Mouse (Mus musculus): ENCODE results near the gene H2afz. TPM values are rescaled to one million over a fixed set of nuclear protein-coding genes. Genes with fewer than 3 reads are reported as not detected.

The H2afz gene
- polyA plus RNA-seq, 1 experiment: 2,637 TPM

DNA sequence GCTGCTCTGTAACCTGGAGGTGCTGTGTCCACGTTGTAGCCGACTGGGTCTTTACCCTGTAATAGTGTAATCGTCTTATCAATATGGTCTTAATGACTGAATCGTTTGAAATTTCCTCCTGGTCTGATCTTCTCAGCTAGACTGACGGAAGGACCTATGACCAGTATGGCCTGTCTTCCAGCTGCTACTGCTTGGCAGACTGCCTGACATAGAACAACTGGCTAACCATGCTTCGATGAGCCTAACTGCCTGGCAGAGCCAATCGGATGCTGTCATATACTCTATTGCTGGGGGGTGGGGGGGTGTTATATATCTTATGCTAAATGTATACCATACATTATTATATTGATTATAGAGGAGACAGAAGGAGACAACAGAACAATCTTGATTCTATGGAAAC, 8.2 kb upstream of the H2afz start:
- H3K27me3 ChIP-seq (ENCODE audit: control insufficient read depth, insufficient read depth, insufficient read length): no peaks in the 10 kb centered on the region
- no peaks in the 10 kb centered on the region for H3K36me3 ChIP-seq (ENCODE audit: control insufficient read depth, insufficient read depth)
- H3K79me2 ChIP-seq (ENCODE audit: control insufficient read depth, insufficient read depth): no peaks in the 10 kb centered on the region
- TF ChIP-seq MYOG (IDR thresholded peaks at IDR 0.05; ENCODE audit: control insufficient read depth, extremely low read depth, insufficient read length) (no peak), CEBPB (IDR thresholded peaks at IDR 0.05; ENCODE audit: low read depth) (no peak), MYOD1 (IDR thresholded peaks at IDR 0.05; ENCODE audit: control insufficient read depth, insufficient read length, low read depth) (no peak), FOSL1 (IDR thresholded peaks at IDR 0.05; ENCODE audit: insufficient read depth, low read length, poor library complexity, severe bottlenecking) (no peak), USF1 (IDR thresholded peaks at IDR 0.05; ENCODE audit: low read depth) (no peak), CTCF (IDR thresholded peaks at IDR 0.05; ENCODE audit: control insufficient read depth, insufficient read depth, insufficient read length) (no peak), MAX (IDR thresholded peaks at IDR 0.05) (no peak)
- no peak overlapping the region for H3ac ChIP-seq (ENCODE audit: control insufficient read depth, insufficient read length, low read depth)
- H3K4me3 ChIP-seq (ENCODE audit: insufficient read depth, poor library complexity, severe bottlenecking): no peak overlapping the region
- no peaks in the 10 kb centered on the region for H3K79me3 ChIP-seq (ENCODE audit: low read depth)

DNA sequence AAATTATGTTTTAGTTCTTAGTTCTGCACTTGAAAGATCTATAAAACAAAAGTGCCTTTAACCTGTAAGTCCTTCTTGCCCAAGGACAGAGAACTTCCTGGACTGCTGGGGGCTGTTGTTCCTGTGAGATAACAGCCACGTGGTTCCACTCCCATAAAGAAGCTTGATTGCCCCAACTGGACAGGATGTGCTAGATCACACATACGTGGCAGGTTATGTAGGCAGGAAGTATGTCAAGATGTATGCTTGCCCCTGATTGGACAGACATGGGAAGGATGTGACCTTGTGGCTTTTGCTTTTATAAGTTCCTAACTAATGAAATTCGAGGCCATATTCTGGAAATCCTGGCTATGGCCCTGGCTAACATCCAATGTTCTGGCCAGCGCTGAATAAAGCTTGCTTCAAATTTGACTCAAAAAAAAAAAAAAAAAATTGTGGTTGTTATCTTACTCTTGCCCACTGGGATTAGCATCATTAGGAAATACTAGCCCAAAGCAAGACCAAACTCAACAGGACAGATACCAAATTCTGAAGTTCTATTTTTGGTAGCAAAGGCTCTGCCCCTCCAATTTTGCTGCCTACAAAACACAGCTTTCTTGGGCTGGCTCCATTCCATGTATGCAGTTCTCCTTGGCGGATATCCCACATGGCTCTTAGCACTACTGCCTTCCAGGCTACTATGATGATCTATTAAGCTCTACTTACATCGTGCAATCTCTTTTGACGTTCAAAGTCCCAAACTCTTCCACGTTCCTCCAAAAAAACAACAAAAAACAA, 3.7 kb upstream of the H2afz start:
- H3K79me2 ChIP-seq (ENCODE audit: control insufficient read depth, insufficient read depth): peaks cover 12% of the 10 kb centered on the region
- no peaks in the 10 kb centered on the region for H3K36me3 ChIP-seq (ENCODE audit: control insufficient read depth, insufficient read depth)
- H3K79me3 ChIP-seq (ENCODE audit: low read depth): peaks cover 5% of the 10 kb centered on the region
- H3ac ChIP-seq (ENCODE audit: control insufficient read depth, insufficient read length, low read depth): no peak overlapping the region
- TF ChIP-seq MAX (IDR thresholded peaks at IDR 0.05) (no peak), USF1 (IDR thresholded peaks at IDR 0.05; ENCODE audit: low read depth) (peak; percentile 46)
- H3K27me3 ChIP-seq (ENCODE audit: control insufficient read depth, insufficient read depth, insufficient read length): no peaks in the 10 kb centered on the region
- no peak overlapping the region for H3K4me3 ChIP-seq (ENCODE audit: insufficient read depth, poor library complexity, severe bottlenecking)

DNA sequence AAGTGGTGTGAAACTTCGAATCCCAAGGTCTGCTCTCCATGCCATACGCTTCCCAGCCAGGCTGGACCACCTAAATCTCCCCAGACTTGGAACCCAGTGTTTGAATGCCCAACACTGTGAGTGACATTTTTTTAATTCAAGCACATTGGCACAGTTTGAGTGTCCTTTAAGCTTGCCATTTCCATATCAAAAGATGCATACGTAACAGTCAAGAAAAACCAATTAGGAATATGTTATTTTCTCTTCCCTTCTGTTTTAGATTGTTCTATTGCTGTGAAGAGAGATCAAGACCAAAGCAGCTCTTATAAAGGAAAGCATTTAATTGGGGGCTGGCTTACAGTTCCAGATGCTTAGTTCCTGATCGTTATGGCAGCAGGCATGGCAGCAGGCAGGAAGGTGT, 2.9 kb upstream of the H2afz start:
- TF ChIP-seq USF1 (IDR thresholded peaks at IDR 0.05; ENCODE audit: low read depth): no peak
- no peak for TF ChIP-seq MAX (IDR thresholded peaks at IDR 0.05)
- TF ChIP-seq FOSL1 (IDR thresholded peaks at IDR 0.05; ENCODE audit: insufficient read depth, low read length, poor library complexity, severe bottlenecking): no peak
- TF ChIP-seq CEBPB (IDR thresholded peaks at IDR 0.05; ENCODE audit: low read depth): no peak
- TF ChIP-seq CTCF (IDR thresholded peaks at IDR 0.05; ENCODE audit: control insufficient read depth, insufficient read depth, insufficient read length): no peak
- no peak for TF ChIP-seq MYOG (IDR thresholded peaks at IDR 0.05; ENCODE audit: control insufficient read depth, extremely low read depth, insufficient read length)
- no peak for TF ChIP-seq MYOD1 (IDR thresholded peaks at IDR 0.05; ENCODE audit: control insufficient read depth, insufficient read length, low read depth)
- Histone ChIP-seq H3K79me3 (ENCODE audit: low read depth) (peaks cover 11% of the 10 kb centered on the region), H3K36me3 (ENCODE audit: control insufficient read depth, insufficient read depth) (peaks cover 6% of the 10 kb centered on the region), H3ac (ENCODE audit: control insufficient read depth, insufficient read length, low read depth) (no peak overlapping the region), H3K4me3 (ENCODE audit: insufficient read depth, poor library complexity, severe bottlenecking) (no peak overlapping the region), H3K27me3 (ENCODE audit: control insufficient read depth, insufficient read depth, insufficient read length) (no peaks in the 10 kb centered on the region), H3K79me2 (ENCODE audit: control insufficient read depth, insufficient read depth) (peaks cover 20% of the 10 kb centered on the region)

DNA sequence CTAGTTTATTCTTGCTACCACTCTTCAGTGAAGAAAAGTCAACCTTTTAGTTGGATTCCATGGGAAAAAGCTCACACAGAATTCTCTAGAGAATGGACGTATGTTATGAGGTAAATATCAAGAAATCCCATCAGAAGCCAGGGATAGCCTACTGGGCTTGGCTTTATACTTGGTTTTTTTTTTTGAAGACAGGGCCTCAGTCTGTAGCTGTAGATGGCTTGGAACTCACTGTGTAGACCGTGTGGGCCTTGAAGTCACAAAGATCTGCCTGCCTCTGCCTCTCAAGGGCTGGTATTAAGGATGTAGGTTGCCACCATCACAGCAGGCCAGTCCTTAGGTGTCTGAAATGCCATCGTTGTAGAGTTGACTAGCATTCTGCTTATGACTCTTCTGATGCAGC, 1.7 kb upstream of the H2afz start:
- Histone ChIP-seq H3K27me3 (ENCODE audit: control insufficient read depth, insufficient read depth, insufficient read length) (no peaks in the 10 kb centered on the region), H3K79me2 (ENCODE audit: control insufficient read depth, insufficient read depth) (peaks cover 20% of the 10 kb centered on the region), H3ac (ENCODE audit: control insufficient read depth, insufficient read length, low read depth) (no peak overlapping the region), H3K36me3 (ENCODE audit: control insufficient read depth, insufficient read depth) (peaks cover 12% of the 10 kb centered on the region), H3K4me3 (ENCODE audit: insufficient read depth, poor library complexity, severe bottlenecking) (no peak overlapping the region), H3K79me3 (ENCODE audit: low read depth) (peaks cover 11% of the 10 kb centered on the region)
- no peak for TF ChIP-seq MYOD1 (IDR thresholded peaks at IDR 0.05; ENCODE audit: control insufficient read depth, insufficient read length, low read depth)
- TF ChIP-seq FOSL1 (IDR thresholded peaks at IDR 0.05; ENCODE audit: insufficient read depth, low read length, poor library complexity, severe bottlenecking): no peak
- no peak for TF ChIP-seq CEBPB (IDR thresholded peaks at IDR 0.05; ENCODE audit: low read depth)
- TF ChIP-seq CTCF (IDR thresholded peaks at IDR 0.05; ENCODE audit: control insufficient read depth, insufficient read depth, insufficient read length): no peak
- TF ChIP-seq MYOG (IDR thresholded peaks at IDR 0.05; ENCODE audit: control insufficient read depth, extremely low read depth, insufficient read length): no peak
- no peak for TF ChIP-seq USF1 (IDR thresholded peaks at IDR 0.05; ENCODE audit: low read depth)

DNA sequence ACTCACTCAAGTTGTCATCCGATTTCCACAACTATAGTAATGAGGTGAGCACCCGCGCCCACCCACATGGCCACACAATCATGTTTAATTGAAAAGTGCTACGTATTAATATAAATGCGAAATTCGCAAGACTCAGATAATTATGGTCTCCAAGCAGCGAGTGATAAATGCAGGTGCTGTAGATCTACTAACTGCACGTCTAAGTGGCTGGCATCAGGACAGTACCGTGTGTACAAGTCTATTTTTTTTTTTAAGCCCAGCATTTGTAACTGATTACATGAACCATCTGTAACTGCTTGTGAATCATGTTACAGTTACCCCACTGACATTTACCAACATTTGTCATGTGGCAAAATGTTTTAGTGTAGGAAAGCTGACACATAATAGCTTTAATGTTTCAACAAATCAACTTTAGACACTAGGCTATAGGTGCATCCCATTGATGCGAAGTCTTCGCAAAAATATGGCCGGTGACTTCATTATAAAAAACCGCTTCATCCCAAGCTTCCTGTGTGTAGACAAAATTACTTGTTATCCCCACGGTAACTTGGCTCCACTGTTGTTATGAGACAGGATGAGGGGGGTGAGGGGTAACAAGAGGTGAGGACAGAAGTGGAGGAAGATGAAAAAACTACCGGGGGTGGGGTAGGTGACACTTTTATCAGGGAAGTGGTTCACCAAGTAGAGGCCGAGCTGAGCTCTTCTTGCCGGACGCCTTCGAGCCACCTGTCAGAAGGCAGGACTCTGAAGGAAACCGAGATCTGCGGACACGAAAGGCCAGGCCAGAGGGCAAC, 760 bp upstream of the H2afz start:
- Histone ChIP-seq H3K4me3 (ENCODE audit: insufficient read depth, poor library complexity, severe bottlenecking) (peak overlapping the region; percentile 37), H3K79me2 (ENCODE audit: control insufficient read depth, insufficient read depth) (peaks cover 25% of the 10 kb centered on the region), H3K27me3 (ENCODE audit: control insufficient read depth, insufficient read depth, insufficient read length) (no peaks in the 10 kb centered on the region), H3ac (ENCODE audit: control insufficient read depth, insufficient read length, low read depth) (peak overlapping the region; percentile 75), H3K36me3 (ENCODE audit: control insufficient read depth, insufficient read depth) (peaks cover 12% of the 10 kb centered on the region), H3K79me3 (ENCODE audit: low read depth) (peaks cover 11% of the 10 kb centered on the region)
- no peak for TF ChIP-seq USF1 (IDR thresholded peaks at IDR 0.05; ENCODE audit: low read depth)
- no peak for TF ChIP-seq FOSL1 (IDR thresholded peaks at IDR 0.05; ENCODE audit: insufficient read depth, low read length, poor library complexity, severe bottlenecking)
- TF ChIP-seq MYOD1 (IDR thresholded peaks at IDR 0.05; ENCODE audit: control insufficient read depth, insufficient read length, low read depth): no peak
- no peak for TF ChIP-seq CTCF (IDR thresholded peaks at IDR 0.05; ENCODE audit: control insufficient read depth, insufficient read depth, insufficient read length)
- TF ChIP-seq MAX (IDR thresholded peaks at IDR 0.05): no peak
- TF ChIP-seq MYOG (IDR thresholded peaks at IDR 0.05; ENCODE audit: control insufficient read depth, extremely low read depth, insufficient read length): no peak
- no peak for TF ChIP-seq CEBPB (IDR thresholded peaks at IDR 0.05; ENCODE audit: low read depth)

Measured in C2C12 (cell line).